Mouse (Mus musculus) midbrain, embryonic 16.5 days (tissue): ENCODE measurements around the gene Fndc4. TPM values are rescaled to one million over a fixed set of nuclear protein-coding genes. Genes with fewer than 3 reads are reported as not detected.

Experiments used
- ATAC-seq: fragments of 200-750 bp; cut with Nextera tagmentation; 2 replicates; pipeline ENCODE4 v1.8.0; 2017; ENCODE audit warnings: moderate TSS enrichment
- H3K27ac ChIP-seq: fragments of 300-500 bp; sonication (generic); 2 replicates; pipeline ENCODE4 v1.5.1; 2014; ENCODE audit warnings: mild to moderate bottlenecking, low read length, mixed read lengths
- H3K27me3 ChIP-seq: fragments of 300-500 bp; sonication (generic); 2 replicates; pipeline ENCODE4 v1.6.1; 2014; ENCODE audit warnings: low read depth, low read length, mixed read lengths; ENCODE audit not compliant: control insufficient read depth, insufficient read depth
- H3K36me3 ChIP-seq: fragments of 300-500 bp; sonication (generic); 2 replicates; pipeline ENCODE4 v1.6.1; 2014; ENCODE audit warnings: mild to moderate bottlenecking, low read length, moderate library complexity, mixed read lengths; ENCODE audit not compliant: control insufficient read depth, insufficient read depth
- H3K4me1 ChIP-seq: fragments of 300-500 bp; sonication (generic); 2 replicates; pipeline ENCODE4 v1.6.1; 2014; ENCODE audit warnings: mild to moderate bottlenecking, low read length, mixed read lengths; ENCODE audit not compliant: control insufficient read depth, insufficient read depth
- H3K4me2 ChIP-seq: fragments of 300-500 bp; sonication (generic); 2 replicates; pipeline ENCODE4 v1.6.1; 2014; ENCODE audit warnings: mild to moderate bottlenecking, low read length, mixed read lengths
- H3K4me3 ChIP-seq: fragments of 300-500 bp; sonication (generic); 2 replicates; pipeline ENCODE4 v1.5.1; 2014; ENCODE audit warnings: low read depth, mild to moderate bottlenecking, low read length, moderate library complexity, mixed read lengths
- H3K9ac ChIP-seq: fragments of 300-500 bp; sonication (generic); 2 replicates; pipeline ENCODE4 v1.6.1; 2014; ENCODE audit warnings: low read depth, low read length, mixed read lengths
- H3K9me3 ChIP-seq: fragments of 300-500 bp; sonication (generic); replicated peaks from 2 replicates; pipeline ENCODE4 v1.6.1; 2014; ENCODE audit warnings: mild to moderate bottlenecking, low read length, mixed read lengths; ENCODE audit not compliant: control insufficient read depth, poor library complexity, severe bottlenecking
- WGBS: fragments of 180-500 bp; shearing (Covaris S2); extraction: QIAGEN DNeasy Blood & Tissue Kit; methylation state at CpG from one replicate; pipeline ENCODE4 v1.1.7; 2014; 5-methylcytosine and 5-hydroxymethylcytosine counted together
- polyA plus RNA-seq: library from polyadenylated mRNA; unstranded; fragments of >200 nt; fragmentation: Nextera tagmentation; extraction: Ambion mirVana; gene quantifications from 2 replicates; pipeline ENCODE4 v1.2.1, GENCODE M21; 2015

Fndc4 gene
- polyA plus RNA-seq, 1 experiment from 2014 or later: 97.6 TPM

DNA sequence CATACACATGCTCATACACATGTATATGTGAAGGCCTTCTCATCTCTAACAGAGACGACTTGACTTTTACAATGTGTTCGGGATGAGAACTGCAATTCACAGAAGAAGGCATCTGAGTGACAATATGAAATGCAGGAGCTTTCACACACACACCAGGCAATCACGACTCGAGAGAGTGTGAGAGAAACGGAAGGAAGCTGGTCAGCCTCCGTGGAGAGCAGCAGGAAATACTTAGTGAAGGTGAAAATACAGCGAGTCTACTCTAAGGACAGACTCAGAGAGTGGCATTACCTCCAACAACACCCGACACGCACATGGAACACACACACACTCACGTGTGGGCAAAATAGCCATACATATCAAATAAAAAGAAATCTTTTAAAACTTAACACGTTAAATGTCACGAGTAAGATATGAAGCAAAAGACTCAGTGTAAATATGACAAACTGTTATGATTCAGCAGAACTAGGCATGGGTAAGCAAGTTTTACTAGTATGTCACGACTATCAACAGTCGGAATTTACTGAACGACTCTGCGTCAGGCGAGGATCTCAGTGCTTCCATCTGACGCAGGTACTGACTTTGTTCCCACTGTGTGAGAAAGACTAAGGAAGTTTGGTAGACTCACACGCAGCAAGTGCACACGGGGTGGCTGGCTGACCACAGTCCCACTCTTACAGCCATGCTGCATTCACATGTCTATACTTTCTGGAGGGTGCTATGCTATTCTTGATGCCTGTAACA lies 16.5 kb downstream of the Fndc4 start:
- H3K4me2 ChIP-seq: no peak overlapping the region
- H3K36me3 ChIP-seq: peaks cover 44% of the 10 kb centered on the region
- H3K27me3 ChIP-seq: no peaks in the 10 kb centered on the region
- no peak for ATAC-seq
- H3K27ac ChIP-seq: no peak overlapping the region
- no peak overlapping the region for H3K9ac ChIP-seq
- H3K4me3 ChIP-seq: no peak overlapping the region
- no peaks in the 10 kb centered on the region for H3K4me1 ChIP-seq
- H3K9me3 ChIP-seq: no peaks in the 10 kb centered on the region
- 87% methylated on average over 20 of the region's 20 CpGs for WGBS

DNA sequence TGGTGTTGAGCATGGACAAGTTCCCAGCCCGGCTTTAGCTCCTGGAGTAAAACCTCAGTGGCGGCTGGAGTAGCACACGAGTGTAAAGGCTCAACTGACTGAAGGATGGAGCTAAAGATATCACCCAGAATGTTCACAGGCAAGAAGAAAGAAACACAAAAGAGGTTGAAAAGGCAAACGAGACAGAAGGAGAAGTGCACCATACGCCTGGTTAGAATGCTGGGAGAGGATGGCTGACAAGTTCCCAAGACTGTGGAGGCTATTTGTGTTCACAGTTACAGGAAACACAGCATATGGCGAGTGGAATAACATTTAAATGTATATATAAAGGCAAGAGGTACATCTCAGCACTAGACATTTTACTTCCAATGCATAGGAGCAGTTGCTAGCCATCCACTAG lies 22.9 kb downstream of the Fndc4 start:
- Histone ChIP-seq H3K4me2 (no peak overlapping the region), H3K36me3 (peaks cover 36% of the 10 kb centered on the region), H3K9me3 (no peaks in the 10 kb centered on the region), H3K9ac (no peak overlapping the region), H3K4me3 (no peak overlapping the region), H3K27ac (no peak overlapping the region), H3K4me1 (no peaks in the 10 kb centered on the region), H3K27me3 (no peaks in the 10 kb centered on the region)
- 87% methylated on average over 6 of the region's 6 CpGs for WGBS
- no peak for ATAC-seq

DNA sequence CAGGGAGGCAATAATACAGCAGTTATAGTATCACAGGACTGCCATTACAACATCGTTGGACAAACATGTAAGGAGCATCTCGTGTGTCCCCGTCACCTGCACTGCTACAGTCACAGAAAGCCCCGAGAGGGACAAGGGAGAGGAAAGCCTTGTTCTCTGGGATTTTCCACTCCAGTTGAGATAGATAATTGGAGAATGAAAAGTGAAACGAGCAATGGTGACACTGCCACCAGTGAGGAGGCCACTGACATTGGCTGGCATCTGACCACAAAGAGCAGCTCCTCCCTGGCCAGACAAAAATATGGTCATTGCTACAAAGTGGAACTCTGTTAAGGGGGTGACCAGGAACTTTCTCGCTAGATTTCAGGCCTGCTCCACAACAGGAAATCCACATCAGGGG lies 28.2 kb downstream of the Fndc4 start:
- no peaks in the 10 kb centered on the region for H3K9me3 ChIP-seq
- 57% methylated on average over 6 of the region's 6 CpGs for WGBS
- no peak for ATAC-seq

DNA sequence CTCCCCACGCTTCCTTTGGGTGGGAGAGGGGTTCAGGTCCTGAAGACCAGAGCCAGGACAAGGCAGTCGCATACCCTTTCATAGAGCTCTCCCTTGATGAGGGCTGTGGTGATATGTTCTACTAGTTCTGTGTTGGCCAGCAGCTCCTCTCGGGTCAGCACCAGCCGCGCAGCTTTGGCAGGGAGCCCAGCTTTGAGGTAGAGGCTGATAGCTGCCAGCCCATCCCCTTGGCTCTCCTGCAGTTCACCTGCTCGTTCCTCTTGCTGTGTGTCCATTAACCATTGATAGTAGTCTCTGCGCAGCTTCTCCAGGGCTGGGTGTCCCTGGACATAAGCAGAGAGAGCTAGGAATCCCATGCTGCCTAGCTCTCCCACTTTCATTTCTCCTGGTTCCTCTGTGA lies 29.8 kb downstream of the Fndc4 start:
- ATAC-seq: no peak
- no peaks in the 10 kb centered on the region for H3K9me3 ChIP-seq
- H3K9ac ChIP-seq: no peak overlapping the region
- WGBS: 95% methylated on average over 7 of the region's 7 CpGs
- H3K27me3 ChIP-seq: no peaks in the 10 kb centered on the region
- H3K27ac ChIP-seq: no peak overlapping the region
- no peak overlapping the region for H3K4me2 ChIP-seq
- H3K36me3 ChIP-seq: peaks cover 62% of the 10 kb centered on the region
- H3K4me3 ChIP-seq: no peak overlapping the region
- H3K4me1 ChIP-seq: no peaks in the 10 kb centered on the region

More for the DNA sequence above, 28.2 kb downstream of the Fndc4 start:
- no peaks in the 10 kb centered on the region for H3K27me3 ChIP-seq
- no peak overlapping the region for H3K4me3 ChIP-seq
- H3K4me2 ChIP-seq: no peak overlapping the region
- H3K36me3 ChIP-seq: peaks cover 57% of the 10 kb centered on the region
- H3K4me1 ChIP-seq: no peaks in the 10 kb centered on the region
- no peak overlapping the region for H3K27ac ChIP-seq
- H3K9ac ChIP-seq: no peak overlapping the region

DNA sequence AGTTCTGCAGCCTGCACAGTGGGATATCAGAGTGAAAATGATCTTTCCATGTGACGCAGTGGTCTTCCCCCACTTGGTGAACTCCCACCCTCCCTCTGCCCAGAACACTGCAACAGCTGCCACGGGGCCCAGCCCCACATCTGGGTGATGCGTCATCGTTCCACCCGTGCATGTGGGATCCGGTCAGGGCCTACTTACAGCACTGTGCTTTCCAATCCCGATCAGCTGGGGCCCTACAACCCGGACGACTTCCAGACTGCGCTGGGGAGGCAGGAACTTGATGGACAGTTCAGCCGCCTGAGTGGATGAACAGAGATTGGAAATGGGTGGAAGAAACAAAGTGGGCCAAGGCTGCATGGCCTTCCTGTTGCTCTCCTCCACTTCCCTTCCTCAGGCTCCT lies 38.3 kb downstream of the Fndc4 start:
- H3K27me3 ChIP-seq: no peaks in the 10 kb centered on the region
- no peak overlapping the region for H3K9ac ChIP-seq
- H3K27ac ChIP-seq: no peak overlapping the region
- ATAC-seq: no peak
- H3K4me1 ChIP-seq: no peaks in the 10 kb centered on the region
- 88% methylated on average over 11 of the region's 11 CpGs for WGBS
- H3K36me3 ChIP-seq: peaks cover 29% of the 10 kb centered on the region; the same call in 1 of the 2 replicates
- no peak overlapping the region for H3K4me2 ChIP-seq
- H3K4me3 ChIP-seq: no peak overlapping the region
- no peaks in the 10 kb centered on the region for H3K9me3 ChIP-seq

DNA sequence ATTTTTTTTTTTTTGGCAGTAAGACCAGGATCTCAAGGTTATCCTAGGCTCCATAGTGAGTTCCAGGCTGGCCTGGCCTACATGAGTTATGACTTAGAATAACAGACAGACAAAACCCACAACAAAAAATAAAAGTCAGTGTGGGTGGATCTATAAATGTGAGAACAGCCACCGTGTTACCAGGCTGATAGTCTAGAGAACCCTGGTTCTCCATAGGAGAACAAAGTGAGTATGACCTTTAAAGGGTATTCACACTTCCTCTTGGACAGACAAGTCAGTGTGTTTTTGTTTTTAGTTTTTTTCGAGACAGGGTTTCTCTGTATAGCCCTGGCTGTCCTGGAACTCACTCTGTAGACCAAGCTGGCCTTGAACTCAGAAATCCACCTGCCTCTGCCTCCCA lies 39.9 kb downstream of the Fndc4 start:
- Histone ChIP-seq H3K9me3 (no peaks in the 10 kb centered on the region), H3K9ac (no peak overlapping the region), H3K27me3 (no peaks in the 10 kb centered on the region), H3K4me2 (no peak overlapping the region), H3K36me3 (peaks cover 30% of the 10 kb centered on the region), H3K4me1 (no peaks in the 10 kb centered on the region), H3K27ac (no peak overlapping the region), H3K4me3 (no peak overlapping the region)
- 88% methylated on average over 2 of the region's 2 CpGs for WGBS
- ATAC-seq: no peak

DNA sequence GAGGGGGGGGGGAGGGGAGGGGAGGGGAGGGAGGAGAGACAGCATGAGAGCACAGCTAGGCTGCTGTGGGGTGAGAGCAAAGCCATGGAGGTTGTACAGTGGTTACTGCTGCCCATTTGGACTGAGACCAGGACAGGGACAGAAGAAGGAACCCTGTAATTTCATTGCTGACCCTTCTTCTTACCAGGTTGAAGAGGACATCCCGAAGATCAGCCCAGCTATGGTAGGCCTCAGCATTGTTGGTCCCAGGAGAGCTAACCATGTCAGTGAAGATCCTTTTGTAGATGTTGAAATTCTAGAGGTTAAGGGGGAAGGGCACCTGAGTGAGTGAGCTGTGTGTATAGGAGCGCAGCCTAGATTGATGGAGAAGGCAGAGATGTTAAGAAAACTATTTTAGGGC lies 40.5 kb downstream of the Fndc4 start:
- no peaks in the 10 kb centered on the region for H3K4me1 ChIP-seq
- peaks cover 28% of the 10 kb centered on the region for H3K36me3 ChIP-seq

DNA sequence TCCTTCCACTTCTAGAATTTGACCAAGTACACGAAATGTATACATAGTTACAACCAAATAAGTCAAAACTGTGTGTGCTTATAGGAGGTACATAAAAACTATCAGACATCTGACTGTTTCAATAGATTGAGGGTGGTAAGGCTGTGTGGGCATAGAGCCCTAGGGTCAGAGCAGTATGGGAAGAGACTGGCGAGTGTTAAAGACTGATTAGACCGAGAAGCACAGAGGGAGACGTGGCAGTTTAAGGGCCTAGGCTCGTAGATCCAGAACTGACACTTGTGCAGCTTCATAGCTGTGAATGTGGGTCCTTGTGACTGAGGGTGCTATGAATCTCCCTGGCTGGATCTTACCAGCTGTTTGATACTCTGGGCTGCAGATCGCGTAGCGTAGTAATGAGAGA lies 41.0 kb downstream of the Fndc4 start:
- Histone ChIP-seq H3K4me3 (no peak overlapping the region), H3K4me2 (no peak overlapping the region), H3K27ac (no peak overlapping the region), H3K27me3 (no peaks in the 10 kb centered on the region), H3K9me3 (no peaks in the 10 kb centered on the region), H3K36me3 (peaks cover 26% of the 10 kb centered on the region), H3K9ac (no peak overlapping the region), H3K4me1 (no peaks in the 10 kb centered on the region)
- 90% methylated on average over 8 of the region's 8 CpGs for WGBS
- ATAC-seq: no peak

More for the DNA sequence above, 40.5 kb downstream of the Fndc4 start:
- Histone ChIP-seq H3K9ac (no peak overlapping the region), H3K27me3 (no peaks in the 10 kb centered on the region), H3K9me3 (no peaks in the 10 kb centered on the region), H3K4me3 (no peak overlapping the region), H3K27ac (no peak overlapping the region), H3K4me2 (no peak overlapping the region)
- 89% methylated on average over 2 of the region's 2 CpGs for WGBS
- no peak for ATAC-seq

DNA sequence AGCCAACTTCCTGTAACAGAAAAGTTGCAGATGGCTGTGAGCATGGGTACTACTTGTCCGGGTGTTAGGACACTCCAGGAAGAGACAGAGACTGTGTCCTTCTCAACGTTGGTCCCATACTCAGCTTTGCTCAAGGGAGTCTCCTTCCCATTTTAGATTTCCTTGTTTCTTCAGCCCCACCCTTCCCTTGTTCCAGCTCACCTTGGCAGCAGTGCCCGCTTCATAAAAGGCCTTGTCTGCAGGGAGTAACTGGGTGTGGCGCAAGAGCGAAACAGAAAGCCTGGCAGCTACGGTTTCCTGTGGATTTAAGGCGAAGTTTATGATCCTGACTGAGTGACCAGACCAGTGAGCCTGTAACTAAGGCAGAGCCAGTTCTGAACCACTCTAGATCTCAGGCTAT lies 41.4 kb downstream of the Fndc4 start:
- no peaks in the 10 kb centered on the region for H3K27me3 ChIP-seq
- no peaks in the 10 kb centered on the region for H3K9me3 ChIP-seq
- no peak overlapping the region for H3K9ac ChIP-seq
- no peaks in the 10 kb centered on the region for H3K4me1 ChIP-seq
- H3K4me2 ChIP-seq: no peak overlapping the region
- H3K36me3 ChIP-seq: peaks cover 31% of the 10 kb centered on the region
- ATAC-seq: no peak
- 89% methylated on average over 7 of the region's 7 CpGs for WGBS
- no peak overlapping the region for H3K4me3 ChIP-seq
- H3K27ac ChIP-seq: no peak overlapping the region
